Mouse (Mus musculus) WW6 (cell line): ENCODE measurements around the gene Chchd1.
A peak's percentile ranks its signal among the peaks of the same experiment; 100 is the strongest.
"Not testable (repeated sequence)": the region's sequence is repeated elsewhere in the genome, so short reads cannot be mapped to it uniquely, and the experiment has no call there.

Experiments
- DNase-seq: peaks from one replicate; pipeline ENCODE4 v3.0.0-alpha.2; 2013; ENCODE audit warnings: low read depth, low spot score

The Chchd1 gene

GRCm38 (mm10) chr14:20686576-20686975 lies 16.2 kb upstream of the Chchd1 start:
- DNase-seq, result no peak

- DNase-seq, result no peak
These were observed 13.8 kb upstream of the Chchd1 start for GRCm38 (mm10) chr14:20689009-20689408.

- no peak for DNase-seq
These were observed 11.0 kb upstream of the Chchd1 start for GRCm38 (mm10) chr14:20691772-20692171.

GRCm38 (mm10) chr14:20693589-20694101 lies 9.2 kb upstream of the Chchd1 start:
- DNase-seq, result no peak

- no peak for DNase-seq
These were observed 8.5 kb upstream of the Chchd1 start for GRCm38 (mm10) chr14:20694185-20694883.

- DNase-seq, result peak; percentile 68
These were observed 7.7 kb upstream of the Chchd1 start, which contains the start of gene Fut11 for GRCm38 (mm10) chr14:20694884-20695760. Gene Fut11, plus strand, starts transcription at chr14:20694968.

- DNase-seq, result no peak
These were observed 6.9 kb upstream of the Chchd1 start for GRCm38 (mm10) chr14:20695761-20696520.

- no peak for DNase-seq
These were observed 5.8 kb upstream of the Chchd1 start for GRCm38 (mm10) chr14:20696986-20697385.

GRCm38 (mm10) chr14:20698515-20698914 lies 4.3 kb upstream of the Chchd1 start:
- DNase-seq, result no peak

GRCm38 (mm10) chr14:20700362-20700761 lies 2.4 kb upstream of the Chchd1 start:
- DNase-seq, result no peak

- no peak for DNase-seq
These were observed 1.3 kb upstream of the Chchd1 start for GRCm38 (mm10) chr14:20701554-20701953.

GRCm38 (mm10) chr14:20702096-20702740 lies 588 bp upstream of the Chchd1 start:
- no peak for DNase-seq

GRCm38 (mm10) chr14:20703461-20703860 lies 655 bp downstream of the Chchd1 start:
- not testable (repeated sequence) for DNase-seq

- DNase-seq, result no peak
These were observed 4.7 kb downstream of the Chchd1 start, which contains the start of gene Zswim8 for GRCm38 (mm10) chr14:20707201-20708190. Gene Zswim8, plus strand, starts transcription at chr14:20707552.

GRCm38 (mm10) chr14:20708239-20708638 lies 5.4 kb downstream of the Chchd1 start:
- no peak for DNase-seq

- no peak for DNase-seq
These were observed 11.0 kb downstream of the Chchd1 start for GRCm38 (mm10) chr14:20713832-20714231.

- DNase-seq, result no peak
These were observed 15.6 kb downstream of the Chchd1 start for GRCm38 (mm10) chr14:20718443-20718842.

- no peak for DNase-seq
These were observed 17.0 kb downstream of the Chchd1 start for GRCm38 (mm10) chr14:20719767-20720166.

- no peak for DNase-seq
These were observed 18.6 kb downstream of the Chchd1 start for GRCm38 (mm10) chr14:20721371-20721770.

- DNase-seq, result no peak
These were observed 20.2 kb downstream of the Chchd1 start for GRCm38 (mm10) chr14:20723006-20723405.
